Mouse (Mus musculus) NIH3T3 (cell line): ENCODE measurements around the gene Wnt5b.

Experiments used
- DNase-seq: peaks from one replicate; pipeline ENCODE4 v3.0.0-alpha.2; 2012; ENCODE audit warnings: low read depth

The Wnt5b gene

GRCm38 (mm10) chr6:119416643-119417042, 127.5 kb downstream of the Wnt5b start:
- no peak for DNase-seq

DNA sequence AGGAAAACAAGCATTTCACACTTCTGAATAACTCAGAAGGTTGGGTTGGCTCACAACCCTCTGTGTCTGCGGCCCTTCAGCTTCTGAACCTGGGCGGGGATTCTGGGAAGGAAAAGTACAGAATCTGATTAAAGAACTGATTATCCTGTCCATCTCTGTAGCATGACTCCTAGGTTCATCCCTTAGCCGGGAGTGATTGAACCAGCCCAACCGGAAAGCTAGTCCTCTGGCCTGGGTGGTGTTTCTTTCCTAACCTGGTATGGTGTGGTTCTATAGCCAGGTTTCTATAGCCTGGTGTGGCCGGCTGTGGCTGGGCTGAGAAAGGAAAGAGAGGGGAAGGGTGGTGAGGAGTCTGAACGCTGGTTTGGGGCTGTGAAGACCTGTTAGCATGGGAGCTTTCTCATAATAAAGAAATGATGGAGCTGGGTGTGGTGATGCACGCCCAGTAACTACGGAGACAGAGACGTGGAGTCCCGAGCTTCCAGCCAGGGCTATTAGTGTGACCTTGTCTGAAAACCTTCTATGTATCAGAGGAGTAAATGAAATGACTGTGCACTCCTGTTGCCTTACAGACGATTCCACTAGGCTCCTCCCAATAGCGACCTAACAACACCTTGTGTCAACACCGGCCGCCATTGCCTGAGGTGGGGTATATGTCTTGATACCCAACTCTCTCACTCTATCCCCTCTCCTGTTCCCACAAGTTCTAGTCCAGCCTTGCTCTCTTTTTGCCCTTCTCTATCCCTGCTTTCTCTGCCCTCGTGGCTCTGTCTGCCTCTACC, 129.7 kb downstream of the Wnt5b start:
- DNase-seq = no peak

GRCm38 (mm10) chr6:119412588-119412987, 131.6 kb downstream of the Wnt5b start:
- DNase-seq = no peak

DNA sequence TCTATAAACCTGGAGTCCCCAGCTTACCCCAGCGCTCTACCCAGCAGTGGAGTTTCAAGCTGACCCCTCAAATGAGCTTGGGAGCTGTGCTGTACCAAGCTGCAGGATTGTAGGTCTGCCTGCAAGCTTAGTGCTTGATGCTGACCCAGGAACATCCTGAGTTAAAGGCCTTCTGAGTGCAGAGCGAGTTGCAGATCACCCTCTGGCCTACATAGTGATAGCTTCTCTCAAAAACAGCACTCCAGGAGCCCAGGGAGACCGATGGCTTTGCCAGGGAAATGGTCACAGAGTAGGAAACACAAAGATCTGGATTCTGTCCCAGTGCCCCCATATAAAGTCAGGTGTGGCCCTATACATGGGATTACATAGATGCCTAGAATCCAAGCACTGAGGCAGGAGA, 132.6 kb downstream of the Wnt5b start:
- DNase-seq = no peak

DNA sequence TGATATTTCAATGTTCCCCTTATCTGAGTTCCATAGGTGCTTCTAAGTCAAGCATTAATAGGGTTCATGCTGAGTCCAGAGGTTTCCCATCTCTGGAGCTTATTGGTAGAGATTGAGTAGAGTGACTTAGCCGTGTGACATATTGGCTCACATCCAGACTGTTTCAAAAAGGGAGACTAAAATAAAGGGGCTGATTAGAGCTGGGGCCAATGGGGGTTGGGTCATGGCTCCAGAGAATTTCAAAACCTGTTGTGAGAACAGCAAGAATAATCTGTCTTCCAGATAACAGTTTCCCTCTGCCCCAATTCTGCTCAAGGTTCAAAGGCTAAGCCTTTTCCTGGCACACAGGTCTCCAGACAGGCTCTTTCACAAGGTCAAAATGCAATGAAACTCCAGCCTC, 134.4 kb downstream of the Wnt5b start:
- DNase-seq = no peak

- no peak for DNase-seq
Measured at GRCm38 (mm10) chr6:119408582-119408981, 135.6 kb downstream of the Wnt5b start.

- no peak for DNase-seq
Measured at GRCm38 (mm10) chr6:119407818-119408217, 136.3 kb downstream of the Wnt5b start.

DNA sequence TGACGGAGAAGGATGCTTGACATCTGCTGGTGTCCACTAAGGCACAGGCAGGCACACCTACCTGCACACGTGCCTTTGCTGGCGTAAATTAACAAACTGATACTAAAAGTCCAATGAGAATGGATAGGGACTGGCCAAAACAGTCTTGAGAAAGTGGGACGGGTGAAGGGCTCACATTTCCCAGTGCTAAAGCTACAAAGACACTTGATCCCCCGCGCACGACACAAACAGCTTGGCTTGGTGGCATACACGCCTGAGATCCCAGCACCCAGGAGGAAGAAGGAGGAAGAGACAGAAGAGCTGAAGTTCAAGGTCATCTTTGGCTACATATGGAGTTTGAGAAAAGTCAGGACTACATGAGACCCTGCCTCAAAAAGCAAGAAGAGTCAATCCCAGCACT, 137.6 kb downstream of the Wnt5b start:
- no peak for DNase-seq

- DNase-seq = no peak
Measured at GRCm38 (mm10) chr6:119405310-119405709, 138.8 kb downstream of the Wnt5b start.

DNA sequence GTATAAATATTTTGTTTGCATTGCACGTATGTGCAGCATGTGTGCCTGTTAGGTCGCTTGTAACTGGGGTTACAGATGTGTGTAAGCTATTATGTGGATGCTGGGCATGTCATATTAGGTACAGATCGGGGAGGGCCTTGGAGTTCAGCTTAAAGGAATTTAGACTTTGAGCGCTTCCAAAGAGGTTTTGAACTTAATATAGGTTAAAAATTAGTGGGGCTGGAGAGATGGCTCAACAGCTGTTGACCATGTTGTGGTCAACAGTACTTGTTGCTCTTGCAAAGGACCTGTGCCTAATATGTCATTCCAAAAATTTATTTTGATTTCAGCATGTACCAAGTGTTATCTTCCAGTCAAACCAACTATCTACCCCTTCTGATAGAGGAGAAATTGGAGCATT, 139.3 kb downstream of the Wnt5b start:
- DNase-seq = no peak

DNA sequence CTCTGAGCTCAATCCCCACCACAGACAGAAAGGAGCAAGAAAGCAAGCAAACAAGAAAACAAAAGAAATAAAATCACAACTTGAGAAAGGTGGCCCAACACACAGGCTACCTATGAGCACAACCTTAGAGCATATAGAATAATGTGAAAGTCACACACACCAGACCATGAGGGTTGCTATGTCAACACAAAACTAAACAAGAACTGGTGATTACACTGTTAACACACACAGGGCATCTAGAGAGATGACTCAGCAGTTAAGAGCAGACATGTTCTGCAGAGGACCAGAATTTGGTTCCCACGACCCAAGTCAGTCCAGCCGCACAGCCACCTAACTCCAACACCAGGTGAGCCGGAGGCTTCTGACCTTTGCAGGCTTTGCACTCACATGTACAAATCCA, 141.2 kb downstream of the Wnt5b start:
- DNase-seq = no peak

GRCm38 (mm10) chr6:119401545-119402304, 142.4 kb downstream of the Wnt5b start:
- no peak for DNase-seq

DNA sequence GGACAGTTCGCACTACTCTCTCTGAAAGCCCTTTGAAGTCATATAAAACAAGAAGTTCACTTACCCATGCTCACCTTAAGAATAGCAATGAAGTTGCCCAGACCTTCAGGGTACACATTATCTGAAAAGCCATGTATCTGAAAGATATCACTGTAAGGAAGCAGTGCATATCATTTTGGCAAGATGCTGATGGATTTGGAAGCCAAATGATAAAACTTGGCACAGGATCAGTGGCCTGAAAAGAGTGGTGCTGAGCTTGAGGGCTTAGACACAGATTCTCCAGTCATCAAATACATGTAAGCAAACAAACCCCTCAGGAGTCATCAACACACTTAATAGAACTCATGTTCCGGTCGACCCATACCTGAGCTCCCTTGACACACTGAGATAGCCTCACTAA, 143.5 kb downstream of the Wnt5b start:
- no peak for DNase-seq

DNA sequence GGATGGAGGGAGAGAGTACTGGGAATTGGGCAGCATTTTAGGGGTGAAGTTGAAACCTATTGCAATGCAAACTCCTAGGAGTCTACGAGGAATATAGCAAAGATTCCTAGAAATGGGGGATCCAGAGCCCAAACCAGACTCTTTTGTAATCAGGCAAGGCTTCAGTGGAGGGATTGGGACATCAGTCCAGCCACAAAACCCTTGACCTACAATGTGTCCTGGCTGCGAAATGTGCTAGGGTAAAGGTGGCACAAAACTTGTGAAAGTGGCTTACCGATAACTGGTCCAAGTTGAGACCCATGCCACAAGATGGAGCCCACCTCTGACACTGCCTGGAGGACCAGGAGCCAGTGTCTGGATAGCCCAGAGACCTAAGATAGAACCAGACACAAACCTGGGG, 144.8 kb downstream of the Wnt5b start:
- no peak for DNase-seq

- peak; percentile 82 for DNase-seq
Measured at GRCm38 (mm10) chr6:119396309-119396634, 147.9 kb downstream of the Wnt5b start.

- DNase-seq = no peak
Measured at GRCm38 (mm10) chr6:119395421-119396308, 148.5 kb downstream of the Wnt5b start.

- peak; percentile 93 for DNase-seq
Measured at GRCm38 (mm10) chr6:119392836-119393235, 151.3 kb downstream of the Wnt5b start.

- no peak for DNase-seq
Measured at GRCm38 (mm10) chr6:119390728-119391127, 153.4 kb downstream of the Wnt5b start.

- no peak for DNase-seq
Measured at GRCm38 (mm10) chr6:119389089-119389488, 155.1 kb downstream of the Wnt5b start.

DNA sequence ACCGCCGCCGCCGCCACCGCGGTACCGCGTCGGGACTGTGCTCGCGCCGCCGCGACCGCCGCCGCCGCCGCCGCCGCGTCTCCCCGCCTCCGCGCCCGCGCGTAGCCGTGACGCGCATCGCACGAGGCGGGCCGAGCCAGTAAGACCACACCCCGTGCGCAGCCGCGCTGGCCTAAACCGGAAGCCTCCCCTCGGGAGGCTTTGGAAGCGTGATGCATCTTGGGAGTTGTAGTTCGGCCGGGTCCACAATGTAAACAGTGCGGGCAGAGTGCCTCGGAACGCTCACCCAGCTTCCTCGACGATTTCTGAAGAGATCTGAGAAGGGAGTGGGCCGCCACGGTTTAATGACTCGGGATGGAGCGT, 155.5 kb downstream of the Wnt5b start:
- peak; percentile 99 for DNase-seq

- DNase-seq = no peak
Measured at GRCm38 (mm10) chr6:119387801-119388649, 156.1 kb downstream of the Wnt5b start.

DNA sequence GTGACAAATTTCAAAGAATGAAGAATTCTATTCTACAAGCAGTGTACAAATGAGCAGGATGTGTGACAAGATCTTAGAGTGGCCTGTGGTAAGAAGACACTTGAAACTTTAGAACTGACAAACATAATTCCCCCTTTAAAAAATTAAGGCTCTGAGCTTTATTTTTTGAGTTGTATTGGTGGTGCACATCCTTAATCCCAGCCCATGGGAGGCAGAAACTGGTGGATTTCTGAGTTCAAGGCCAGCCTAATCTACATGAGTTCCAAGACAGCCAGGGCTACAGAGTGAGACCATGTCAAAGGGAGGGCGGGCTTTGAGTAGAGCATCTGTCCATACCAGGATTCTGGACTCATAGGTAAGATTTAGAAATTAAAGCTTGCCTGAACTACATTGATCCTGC, 157.3 kb downstream of the Wnt5b start:
- no peak for DNase-seq
